Mouse (Mus musculus) cerebellum, adult 2 months (tissue): ENCODE measurements around the gene Pou3f1.

Experiments used
- CTCF ChIP-seq: fragments of 200-500 bp; IDR thresholded peaks from 2 replicates; pipeline ENCODE4 v1.5.1; 2011; ENCODE audit warnings: low read depth, mild to moderate bottlenecking, control low read depth, low read length, moderate library complexity, borderline replicate concordance; ENCODE audit not compliant: insufficient read depth
- POLR2A ChIP-seq: fragments of 200-500 bp; IDR thresholded peaks from 2 replicates; pipeline ENCODE4 v1.6.1; 2011; ENCODE audit warnings: low read length, control low read depth, borderline replicate concordance; ENCODE audit not compliant: insufficient read depth

DNA sequence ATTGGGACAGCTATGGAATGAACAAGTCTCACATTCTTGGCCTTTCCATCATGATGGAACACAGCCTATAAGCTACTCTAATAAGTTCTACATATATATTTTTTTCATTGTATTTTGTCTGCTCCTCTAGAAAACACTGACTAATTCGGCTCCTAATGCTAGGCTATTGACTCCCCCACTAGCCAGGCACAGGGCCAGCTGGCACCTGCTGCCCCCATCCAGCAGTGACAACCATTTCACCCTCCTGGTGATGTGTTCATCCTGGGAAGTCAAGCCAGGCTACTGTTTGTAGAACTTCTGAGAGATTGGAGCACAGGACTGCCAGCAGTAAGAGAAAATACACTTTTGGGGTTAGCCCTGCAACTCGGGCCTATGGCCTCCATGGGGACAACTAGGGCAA, 46.5 kb upstream of the Pou3f1 start:
- no peak for TF ChIP-seq CTCF
- no peak for TF ChIP-seq POLR2A
